Mouse (Mus musculus): ENCODE results near the gene Cd5. TPM values are rescaled to one million over a fixed set of nuclear protein-coding genes. Genes with fewer than 3 reads are reported as not detected.

Cd5 gene
- polyA plus RNA-seq, 1 experiment from 2014 or later: 0.18 TPM

- Histone ChIP-seq H3K4me1 (replicated peaks; ENCODE audit: control insufficient read depth, insufficient read depth, low read length) (no peaks in the 10 kb centered on the region), H3K27ac (ENCODE audit: low read depth, low read length) (no peak overlapping the region)
- WGBS: 71% methylated on average over 3 of the region's 3 CpGs
These were observed 3.7 kb downstream of the Cd5 start for GRCm38 (mm10) chr19:10735061-10735460.

GRCm38 (mm10) chr19:10734554-10734953, 4.2 kb downstream of the Cd5 start:
- Histone ChIP-seq H3K4me3 (ENCODE audit: low read depth, low read length) (no peak overlapping the region), H3K4me2 (replicated peaks; ENCODE audit: low read depth) (no peak overlapping the region), H3K27ac (ENCODE audit: low read depth, low read length) (no peak overlapping the region), H3K36me3 (ENCODE audit: control insufficient read depth, insufficient read depth) (no peaks in the 10 kb centered on the region), H3K9me3 (ENCODE audit: control insufficient read depth) (no peaks in the 10 kb centered on the region), H3K27me3 (replicated peaks; ENCODE audit: control insufficient read depth, insufficient read depth, low read length) (no peaks in the 10 kb centered on the region), H3K4me1 (replicated peaks; ENCODE audit: control insufficient read depth, insufficient read depth, low read length) (no peaks in the 10 kb centered on the region), H3K9ac (ENCODE audit: low read depth, low read length) (no peak overlapping the region)
- WGBS: 80% methylated on average over 7 of the region's 7 CpGs
- no peak for TF ChIP-seq CTCF (IDR thresholded peaks at IDR 0.05; ENCODE audit: low read depth)
- no peak for ATAC-seq

More at GRCm38 (mm10) chr19:10735061-10735460, 3.7 kb downstream of the Cd5 start:
- no peak for TF ChIP-seq CTCF (IDR thresholded peaks at IDR 0.05; ENCODE audit: low read depth)
- no peaks in the 10 kb centered on the region for H3K9me3 ChIP-seq (ENCODE audit: control insufficient read depth)
- H3K4me3 ChIP-seq (ENCODE audit: low read depth, low read length): no peak overlapping the region
- no peaks in the 10 kb centered on the region for H3K27me3 ChIP-seq (replicated peaks; ENCODE audit: control insufficient read depth, insufficient read depth, low read length)
- no peaks in the 10 kb centered on the region for H3K36me3 ChIP-seq (ENCODE audit: control insufficient read depth, insufficient read depth)
- no peak for ATAC-seq
- H3K9ac ChIP-seq (ENCODE audit: low read depth, low read length): no peak overlapping the region
- no peak overlapping the region for H3K4me2 ChIP-seq (replicated peaks; ENCODE audit: low read depth)

- Histone ChIP-seq H3K9ac (ENCODE audit: low read depth, low read length) (no peak overlapping the region), H3K4me2 (replicated peaks; ENCODE audit: low read depth) (no peak overlapping the region), H3K4me1 (replicated peaks; ENCODE audit: control insufficient read depth, insufficient read depth, low read length) (no peaks in the 10 kb centered on the region), H3K27ac (ENCODE audit: low read depth, low read length) (no peak overlapping the region), H3K27me3 (replicated peaks; ENCODE audit: control insufficient read depth, insufficient read depth, low read length) (no peaks in the 10 kb centered on the region), H3K36me3 (ENCODE audit: control insufficient read depth, insufficient read depth) (no peaks in the 10 kb centered on the region), H3K9me3 (ENCODE audit: control insufficient read depth) (no peaks in the 10 kb centered on the region), H3K4me3 (ENCODE audit: low read depth, low read length) (no peak overlapping the region)
- no peak for TF ChIP-seq CTCF (IDR thresholded peaks at IDR 0.05; ENCODE audit: low read depth)
- 78% methylated on average over 10 of the region's 10 CpGs for WGBS
- no peak for ATAC-seq
These were observed 5.2 kb downstream of the Cd5 start for GRCm38 (mm10) chr19:10733501-10734127.

DNA sequence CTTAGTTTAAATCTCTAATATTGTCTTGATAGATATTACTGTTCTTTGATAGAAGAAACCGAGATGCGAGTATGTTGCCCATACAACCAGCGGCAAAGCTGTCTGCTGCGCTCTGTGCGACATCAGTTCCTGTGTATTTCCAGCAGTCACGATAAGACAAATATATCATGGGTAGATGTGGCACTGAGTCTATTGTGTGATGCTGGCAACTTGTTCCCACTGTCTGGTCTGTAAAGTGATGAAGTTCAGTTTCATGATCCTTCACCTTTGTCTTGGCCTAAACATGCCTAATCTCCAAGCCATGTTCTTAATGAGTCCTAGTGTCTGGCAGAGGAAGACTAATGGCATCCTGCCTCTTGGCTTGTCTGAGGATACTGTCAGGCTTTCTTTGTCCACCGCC, 6.1 kb downstream of the Cd5 start:
- no peak for TF ChIP-seq CTCF (IDR thresholded peaks at IDR 0.05; ENCODE audit: low read depth)
- no peaks in the 10 kb centered on the region for H3K9me3 ChIP-seq (ENCODE audit: control insufficient read depth)
- H3K4me1 ChIP-seq (replicated peaks; ENCODE audit: control insufficient read depth, insufficient read depth, low read length): no peaks in the 10 kb centered on the region
- H3K4me2 ChIP-seq (replicated peaks; ENCODE audit: low read depth): no peak overlapping the region
- WGBS: 93% methylated on average over 7 of the region's 7 CpGs
- H3K36me3 ChIP-seq (ENCODE audit: control insufficient read depth, insufficient read depth): no peaks in the 10 kb centered on the region
- H3K27ac ChIP-seq (ENCODE audit: low read depth, low read length): no peak overlapping the region
- H3K27me3 ChIP-seq (replicated peaks; ENCODE audit: control insufficient read depth, insufficient read depth, low read length): no peaks in the 10 kb centered on the region
- H3K9ac ChIP-seq (ENCODE audit: low read depth, low read length): no peak overlapping the region
- no peak overlapping the region for H3K4me3 ChIP-seq (ENCODE audit: low read depth, low read length)
- no peak for ATAC-seq

- ATAC-seq: no peak
- H3K27me3 ChIP-seq (replicated peaks; ENCODE audit: control insufficient read depth, insufficient read depth, low read length): no peaks in the 10 kb centered on the region
- no peaks in the 10 kb centered on the region for H3K9me3 ChIP-seq (ENCODE audit: control insufficient read depth)
- 91% methylated on average over 7 of the region's 7 CpGs for WGBS
- H3K9ac ChIP-seq (ENCODE audit: low read depth, low read length): no peak overlapping the region
- no peak overlapping the region for H3K4me2 ChIP-seq (replicated peaks; ENCODE audit: low read depth)
- no peak overlapping the region for H3K4me3 ChIP-seq (ENCODE audit: low read depth, low read length)
- H3K36me3 ChIP-seq (ENCODE audit: control insufficient read depth, insufficient read depth): no peaks in the 10 kb centered on the region
- TF ChIP-seq CTCF (IDR thresholded peaks at IDR 0.05; ENCODE audit: low read depth): no peak
- H3K4me1 ChIP-seq (replicated peaks; ENCODE audit: control insufficient read depth, insufficient read depth, low read length): no peaks in the 10 kb centered on the region
- H3K27ac ChIP-seq (ENCODE audit: low read depth, low read length): no peak overlapping the region
These were observed 6.8 kb downstream of the Cd5 start for GRCm38 (mm10) chr19:10731975-10732374.

DNA sequence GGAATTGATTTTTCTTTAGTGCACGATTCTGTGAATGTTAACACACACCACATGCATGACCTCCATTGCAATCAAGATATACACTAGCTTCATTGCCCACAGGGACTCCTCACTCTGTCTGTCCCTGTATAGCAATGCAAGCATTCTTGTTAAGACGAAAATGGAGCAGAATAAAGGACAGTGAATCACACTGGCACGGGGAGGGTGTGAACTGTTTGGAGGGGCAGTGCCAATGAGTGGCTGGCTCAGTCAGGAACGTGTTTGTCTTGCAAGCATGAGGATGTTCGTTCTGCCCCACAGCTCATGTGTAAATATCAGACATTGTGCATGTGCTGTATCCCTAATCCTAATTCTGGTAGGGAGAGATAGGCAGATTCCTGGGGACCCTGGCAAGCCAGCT, 8.3 kb downstream of the Cd5 start:
- H3K36me3 ChIP-seq (ENCODE audit: control insufficient read depth, insufficient read depth): no peaks in the 10 kb centered on the region
- H3K4me2 ChIP-seq (replicated peaks; ENCODE audit: low read depth): no peak overlapping the region
- no peaks in the 10 kb centered on the region for H3K4me1 ChIP-seq (replicated peaks; ENCODE audit: control insufficient read depth, insufficient read depth, low read length)
- no peaks in the 10 kb centered on the region for H3K27me3 ChIP-seq (replicated peaks; ENCODE audit: control insufficient read depth, insufficient read depth, low read length)
- H3K27ac ChIP-seq (ENCODE audit: low read depth, low read length): no peak overlapping the region
- WGBS: 59% methylated on average over 5 of the region's 5 CpGs
- no peak overlapping the region for H3K4me3 ChIP-seq (ENCODE audit: low read depth, low read length)
- H3K9me3 ChIP-seq (ENCODE audit: control insufficient read depth): no peaks in the 10 kb centered on the region
- TF ChIP-seq CTCF (IDR thresholded peaks at IDR 0.05; ENCODE audit: low read depth): no peak
- H3K9ac ChIP-seq (ENCODE audit: low read depth, low read length): no peak overlapping the region
- no peak for ATAC-seq

GRCm38 (mm10) chr19:10729889-10730288, 8.9 kb downstream of the Cd5 start:
- Histone ChIP-seq H3K4me3 (ENCODE audit: low read depth, low read length) (no peak overlapping the region), H3K4me1 (replicated peaks; ENCODE audit: control insufficient read depth, insufficient read depth, low read length) (no peaks in the 10 kb centered on the region), H3K27me3 (replicated peaks; ENCODE audit: control insufficient read depth, insufficient read depth, low read length) (no peaks in the 10 kb centered on the region), H3K9ac (ENCODE audit: low read depth, low read length) (no peak overlapping the region), H3K27ac (ENCODE audit: low read depth, low read length) (no peak overlapping the region), H3K4me2 (replicated peaks; ENCODE audit: low read depth) (no peak overlapping the region), H3K36me3 (ENCODE audit: control insufficient read depth, insufficient read depth) (no peaks in the 10 kb centered on the region), H3K9me3 (ENCODE audit: control insufficient read depth) (no peaks in the 10 kb centered on the region)
- no peak for TF ChIP-seq CTCF (IDR thresholded peaks at IDR 0.05; ENCODE audit: low read depth)
- WGBS: 87% methylated on average over 10 of the region's 10 CpGs
- no peak for ATAC-seq

Measured in intestine, postnatal 0 days (tissue).